Mouse (Mus musculus) kidney, adult 2 months (tissue): ENCODE measurements at regions not wholly inside any gene's neighbourhood (a gene's known extent, or its start where the extent isn't known, plus 50 kb on each side); places are given as distances from the start of the nearest gene placed in this dataset.
A peak's percentile ranks its signal among the peaks of the same experiment; 100 is the strongest.

Experiments used
- DNase-seq: peaks from one replicate; pipeline ENCODE4 v3.0.0; 2021
- H3K27ac ChIP-seq: fragments of 200-500 bp; 2 replicates; pipeline ENCODE4 v1.5.1; 2012; ENCODE audit warnings: low read depth, low read length, control low read depth, inconsistent platforms; ENCODE audit not compliant: insufficient read depth
- H3K27me3 ChIP-seq: fragments of 200-500 bp; replicated peaks from 2 replicates; pipeline ENCODE4 v1.6.1; 2012; ENCODE audit warnings: mild to moderate bottlenecking, moderate library complexity, low read length, inconsistent platforms; ENCODE audit not compliant: control insufficient read depth, insufficient read depth
- H3K36me3 ChIP-seq: fragments of 200-500 bp; 2 replicates; pipeline ENCODE4 v1.6.1; 2012; ENCODE audit warnings: mild to moderate bottlenecking, moderate library complexity, low read length, inconsistent platforms; ENCODE audit not compliant: control insufficient read depth, insufficient read depth
- H3K4me1 ChIP-seq: fragments of 200-500 bp; 2 replicates; pipeline ENCODE4 v1.6.1; 2011; ENCODE audit warnings: low read length; ENCODE audit not compliant: control insufficient read depth, insufficient read depth
- H3K4me3 ChIP-seq: fragments of 200-500 bp; 2 replicates; pipeline ENCODE4 v1.5.1; 2011; ENCODE audit warnings: mild to moderate bottlenecking, low read depth, low read length, control low read depth; ENCODE audit not compliant: insufficient read depth
- CTCF ChIP-seq: fragments of 200-500 bp; conservative IDR thresholded peaks from 2 replicates; pipeline ENCODE4 v1.5.1; 2011; ENCODE audit warnings: low read depth, mild to moderate bottlenecking, control low read depth, low read length, moderate library complexity, mixed read lengths; ENCODE audit not compliant: insufficient read depth, insufficient read length
- POLR2A ChIP-seq: fragments of 200-500 bp; IDR thresholded peaks from one replicate; pipeline ENCODE4 v1.6.1; 2011; ENCODE audit warnings: low read depth, low read length, control low read depth
- WGBS: fragments of 180-500 bp; shearing (Covaris S2); methylation state at CpG from one replicate; pipeline ENCODE4 v1.1.7; 2018; 5-methylcytosine and 5-hydroxymethylcytosine counted together

GRCm38 (mm10) chr11:45794361-45794981 lies 57.4 kb upstream of the Clint1 start:
- DNase-seq, result no peak
- TF ChIP-seq CTCF (peak; percentile 48), POLR2A (no peak)
- Histone ChIP-seq H3K4me1 (0 out of 2 replicates have a peak, but pooled peaks cover 2% of the 10 kb centered on the region), H3K36me3 (no peaks in the 10 kb centered on the region), H3K27me3 (no peaks in the 10 kb centered on the region), H3K27ac (no peak overlapping the region), H3K4me3 (no peak overlapping the region)
- WGBS, result 86% methylated on average over 5 of the region's 5 CpGs

GRCm38 (mm10) chr11:45795322-45795721 lies 56.5 kb upstream of the Clint1 start:
- TF ChIP-seq POLR2A (no peak), CTCF (no peak)
- WGBS, result 44% methylated on average over 6 of the region's 6 CpGs
- Histone ChIP-seq H3K4me3 (no peak overlapping the region), H3K27ac (no peak overlapping the region), H3K4me1 (peaks cover 10% of the 10 kb centered on the region), H3K27me3 (no peaks in the 10 kb centered on the region), H3K36me3 (no peaks in the 10 kb centered on the region)
- DNase-seq, result no peak

GRCm38 (mm10) chr11:45795731-45796130 lies 56.1 kb upstream of the Clint1 start:
- 11% methylated on average over 3 of the region's 3 CpGs for WGBS
- H3K4me3 ChIP-seq, result no peak overlapping the region
- no peaks in the 10 kb centered on the region for H3K27me3 ChIP-seq
- no peak overlapping the region for H3K27ac ChIP-seq
- H3K4me1 ChIP-seq, result peaks cover 10% of the 10 kb centered on the region
- TF ChIP-seq CTCF (peak; percentile 91), POLR2A (no peak)
- H3K36me3 ChIP-seq, result no peaks in the 10 kb centered on the region
- DNase-seq, result peak; percentile 86

GRCm38 (mm10) chr11:45799732-45800386 lies 52.0 kb upstream of the Clint1 start:
- WGBS, result 34% methylated on average over 9 of the region's 9 CpGs
- H3K36me3 ChIP-seq, result no peaks in the 10 kb centered on the region
- peaks cover 10% of the 10 kb centered on the region for H3K4me1 ChIP-seq
- H3K27ac ChIP-seq, result peak overlapping the region; percentile 25; the same call in 1 of the 2 replicates
- no peak overlapping the region for H3K4me3 ChIP-seq
- DNase-seq, result peak; percentile 41
- no peaks in the 10 kb centered on the region for H3K27me3 ChIP-seq
- TF ChIP-seq CTCF (no peak), POLR2A (no peak)
